Mouse (Mus musculus): ENCODE measurements around the gene Atxn2. TPM values are rescaled to one million over a fixed set of nuclear protein-coding genes. Genes with fewer than 3 reads are reported as not detected.

The Atxn2 gene
- total RNA-seq, 2 experiments from 2014 or later: 248 to 251 TPM

GRCm38 (mm10) chr5:121771611-121772010 is 60.5 kb downstream of the Atxn2 start:
- TF ChIP-seq CTCF (IDR thresholded peaks at IDR 0.05): no peak
- no peak overlapping the region for H3K27ac ChIP-seq
- H3K4me3 ChIP-seq: no peak overlapping the region
- intact Hi-C loops (cut with DNase I): no loop called here
- no peak for DNase-seq (ENCODE audit: extremely low spot score in 1 of 2, low spot score in 2 of 2)

DNA sequence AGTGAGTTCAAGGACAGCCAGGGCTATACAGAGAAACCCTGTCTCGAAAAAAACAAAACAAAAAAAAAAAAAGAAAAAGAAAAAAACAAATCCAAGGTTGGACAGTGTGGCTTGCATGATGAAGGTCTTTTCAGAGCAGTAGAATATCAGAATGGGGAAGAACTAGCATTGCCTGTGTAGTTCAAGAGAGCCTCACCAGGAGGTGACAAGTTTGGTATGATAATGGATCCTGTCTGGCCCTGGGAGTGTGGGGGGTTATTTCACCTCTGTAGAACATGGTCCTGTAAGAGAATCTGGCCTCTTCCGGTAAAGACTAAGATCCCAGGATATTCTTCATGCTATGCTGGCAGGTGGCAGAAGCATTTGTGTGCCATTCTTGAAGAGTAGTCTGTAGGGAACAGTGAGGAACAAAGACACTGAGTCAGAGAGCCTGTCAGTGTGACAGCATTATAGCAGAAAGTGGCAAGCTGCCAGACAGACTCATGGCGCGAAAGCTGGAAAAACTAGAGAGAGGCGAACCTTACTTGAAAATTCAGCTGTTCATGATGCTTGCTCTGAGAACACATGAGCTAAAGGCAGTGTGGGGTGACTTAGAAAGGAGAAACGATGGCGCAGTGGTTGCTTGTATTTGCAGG is 67.5 kb downstream of the Atxn2 start:
- no peak overlapping the region for H3K27ac ChIP-seq
- H3K4me3 ChIP-seq: no peak overlapping the region
- no peak for TF ChIP-seq CTCF (IDR thresholded peaks at IDR 0.05)
- intact Hi-C loops (cut with DNase I): no loop called here
- peak; percentile 56 to 63 for DNase-seq (ENCODE audit: extremely low spot score in 1 of 2, low spot score in 2 of 2)

DNA sequence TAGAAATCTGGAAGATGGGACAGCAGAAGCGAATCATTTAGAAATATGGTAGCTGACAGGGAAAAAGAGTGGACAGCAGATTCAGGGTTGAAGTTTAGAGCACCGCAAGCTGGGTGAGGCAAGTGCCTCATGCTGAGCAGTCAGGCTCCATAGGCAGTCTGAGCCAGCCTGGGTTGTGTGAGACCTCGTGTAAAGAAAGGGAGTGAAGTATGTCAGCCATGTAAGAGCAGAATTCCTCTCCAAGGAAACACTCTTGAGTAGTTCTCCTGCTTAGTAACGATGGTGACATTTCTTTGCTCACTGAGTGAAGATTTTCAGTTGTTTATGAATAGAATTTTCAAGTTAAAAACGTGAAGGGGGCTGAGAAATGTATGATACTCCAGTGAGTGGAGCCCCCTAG is 69.0 kb downstream of the Atxn2 start:
- no peak for TF ChIP-seq CTCF (IDR thresholded peaks at IDR 0.05)
- no peak for DNase-seq (ENCODE audit: extremely low spot score in 1 of 2, low spot score in 2 of 2)
- intact Hi-C loops (cut with DNase I): loop anchor here (5.0 kb wide), 1 partner anchor 118 kb away; the partner anchor contains the start of genes Acad10 and Brap
- Histone ChIP-seq H3K27ac (no peak overlapping the region), H3K4me3 (no peak overlapping the region)

- no peak for DNase-seq (ENCODE audit: extremely low spot score in 1 of 2, low spot score in 2 of 2)
- H3K4me3 ChIP-seq: no peak overlapping the region
- H3K27ac ChIP-seq: no peak overlapping the region
- intact Hi-C loops (cut with DNase I): loop anchor here (5.0 kb wide), 1 partner anchor 120 kb away; the partner anchor contains the start of genes Acad10 and Brap
- TF ChIP-seq CTCF (IDR thresholded peaks at IDR 0.05): peak; percentile 49
Observed at GRCm38 (mm10) chr5:121782467-121782866, 71.3 kb downstream of the Atxn2 start.

DNA sequence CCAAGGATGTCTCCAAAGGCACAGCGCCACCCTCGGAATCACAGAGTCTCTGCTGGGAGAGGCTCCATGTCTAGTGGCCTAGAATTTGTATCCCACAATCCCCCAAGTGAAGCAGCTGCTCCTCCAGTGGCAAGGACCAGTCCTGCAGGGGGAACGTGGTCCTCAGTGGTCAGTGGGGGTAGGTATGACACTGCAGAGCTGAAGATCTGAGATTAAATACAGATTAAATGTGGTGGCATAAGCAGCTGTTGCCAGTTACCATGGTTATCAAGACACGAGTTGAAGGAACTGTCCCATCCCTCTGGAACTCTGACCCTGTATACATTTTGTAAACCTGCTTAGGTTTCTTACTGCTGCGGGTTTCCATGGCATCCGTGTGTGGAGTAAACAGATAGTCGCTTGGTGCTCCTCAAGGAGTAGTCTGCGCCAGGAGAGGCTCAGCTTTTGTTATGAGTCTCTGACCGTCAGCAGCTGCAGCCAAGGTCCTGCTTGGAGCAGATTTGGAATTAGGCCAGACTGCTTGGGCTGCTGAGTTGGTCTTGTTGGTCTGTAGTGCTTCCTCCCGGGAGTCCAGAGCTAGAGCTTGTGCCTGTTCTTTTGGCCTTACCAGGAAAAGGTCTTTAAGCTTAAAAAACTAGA is 72.8 kb downstream of the Atxn2 start:
- intact Hi-C loops (cut with DNase I): loop anchor here (5.0 kb wide), 1 partner anchor 122 kb away; the partner anchor contains the start of genes Acad10 and Brap
- no peak for DNase-seq (ENCODE audit: extremely low spot score in 1 of 2, low spot score in 2 of 2)
- Histone ChIP-seq H3K27ac (no peak overlapping the region), H3K4me3 (no peak overlapping the region)
- TF ChIP-seq CTCF (IDR thresholded peaks at IDR 0.05): peak; percentile 11

DNA sequence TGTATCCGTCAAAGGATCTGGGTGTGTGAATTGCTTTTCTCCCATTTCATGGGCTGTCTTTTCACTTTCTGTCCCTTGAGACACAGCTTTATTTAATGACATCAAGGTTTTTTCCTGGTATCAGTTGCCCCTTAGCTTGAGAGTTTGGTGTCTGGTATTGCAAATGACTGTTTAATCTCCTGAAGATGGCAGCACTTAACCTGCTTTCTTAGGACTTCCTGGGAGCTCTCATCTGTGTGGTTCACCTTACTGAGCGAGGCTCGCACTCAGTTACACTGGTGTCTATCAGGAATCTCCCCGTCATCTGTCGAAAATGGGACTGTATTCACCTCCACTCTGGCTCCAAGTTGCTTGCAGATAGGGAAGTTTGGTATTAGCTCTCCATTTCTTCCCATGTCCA is 79.9 kb downstream of the Atxn2 start:
- intact Hi-C loops (cut with DNase I): no loop called here
- peak; percentile 35 for TF ChIP-seq CTCF (IDR thresholded peaks at IDR 0.05)
- DNase-seq (ENCODE audit: extremely low spot score in 1 of 2, low spot score in 2 of 2): no peak
- no peak overlapping the region for H3K4me3 ChIP-seq
- H3K27ac ChIP-seq: no peak overlapping the region

DNA sequence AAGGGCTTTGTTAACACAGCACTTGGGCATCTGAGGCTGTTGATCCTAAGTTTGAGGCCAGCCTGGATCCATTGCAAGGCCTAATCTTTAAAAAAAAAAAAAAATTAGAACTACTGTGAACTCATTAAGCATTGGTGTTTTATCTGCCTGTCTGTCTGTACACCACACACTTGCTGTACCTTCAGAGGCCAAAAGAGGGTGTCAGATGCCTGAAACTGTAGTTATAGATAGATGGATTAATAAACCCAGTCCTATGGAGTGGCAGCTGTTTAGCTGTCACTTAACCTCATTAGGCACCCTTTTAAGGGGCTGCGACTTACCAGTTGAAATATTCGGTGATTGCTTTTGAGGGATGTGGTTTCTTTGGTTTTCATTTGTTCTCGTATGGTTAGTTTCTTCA is 84.7 kb downstream of the Atxn2 start:
- H3K27ac ChIP-seq: no peak overlapping the region
- peak; percentile 33 for TF ChIP-seq CTCF (IDR thresholded peaks at IDR 0.05)
- intact Hi-C loops (cut with DNase I): no loop called here
- DNase-seq (ENCODE audit: extremely low spot score in 1 of 2, low spot score in 2 of 2): no peak
- no peak overlapping the region for H3K4me3 ChIP-seq

DNA sequence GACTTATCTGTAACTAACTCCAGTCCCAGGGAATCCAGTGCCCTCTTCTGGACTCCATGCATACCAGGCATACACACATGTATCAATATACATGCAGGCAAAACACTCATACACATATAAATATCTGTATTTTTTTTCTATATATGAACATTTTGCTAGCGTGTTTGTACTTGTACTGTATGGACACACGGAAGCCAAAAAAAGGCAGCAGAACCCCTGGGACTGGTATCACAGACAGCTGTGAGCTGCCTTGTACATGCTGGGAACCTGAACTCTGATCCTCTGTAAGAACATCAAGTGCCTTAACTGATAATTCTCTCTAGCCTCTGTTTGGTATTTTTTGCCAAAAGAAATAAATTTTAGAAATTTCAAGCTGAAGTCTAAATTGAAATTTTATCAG is 87.3 kb downstream of the Atxn2 start:
- H3K27ac ChIP-seq: no peak overlapping the region
- no peak for TF ChIP-seq CTCF (IDR thresholded peaks at IDR 0.05)
- no peak overlapping the region for H3K4me3 ChIP-seq
- intact Hi-C loops (cut with DNase I): no loop called here
- no peak for DNase-seq (ENCODE audit: extremely low spot score in 1 of 2, low spot score in 2 of 2)

DNA sequence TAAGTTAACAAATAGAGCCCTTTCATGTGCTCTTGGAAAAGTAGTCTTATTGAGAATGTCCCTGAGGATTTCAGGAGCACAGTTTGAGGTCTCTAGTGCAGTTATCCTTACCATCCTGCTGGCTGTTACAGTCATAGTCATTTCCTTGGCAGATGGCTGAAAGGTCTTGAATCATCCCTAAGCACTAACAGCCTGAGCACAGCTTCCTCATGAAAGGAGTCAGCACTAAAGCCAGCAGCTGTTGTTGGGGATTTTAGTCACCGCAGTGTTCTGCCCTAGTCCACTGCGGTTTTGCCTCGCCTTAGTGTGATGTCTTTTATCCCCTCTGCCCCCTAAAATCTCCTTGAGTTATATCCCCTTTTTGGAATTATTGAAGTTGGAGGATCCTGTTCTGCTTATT is 96.0 kb downstream of the Atxn2 start:
- H3K4me3 ChIP-seq: no peak overlapping the region
- intact Hi-C loops (cut with DNase I): no loop called here
- peak overlapping the region; percentile 68 for H3K27ac ChIP-seq
- no peak for TF ChIP-seq CTCF (IDR thresholded peaks at IDR 0.05)
- DNase-seq (ENCODE audit: extremely low spot score in 1 of 2, low spot score in 2 of 2): no peak

DNA sequence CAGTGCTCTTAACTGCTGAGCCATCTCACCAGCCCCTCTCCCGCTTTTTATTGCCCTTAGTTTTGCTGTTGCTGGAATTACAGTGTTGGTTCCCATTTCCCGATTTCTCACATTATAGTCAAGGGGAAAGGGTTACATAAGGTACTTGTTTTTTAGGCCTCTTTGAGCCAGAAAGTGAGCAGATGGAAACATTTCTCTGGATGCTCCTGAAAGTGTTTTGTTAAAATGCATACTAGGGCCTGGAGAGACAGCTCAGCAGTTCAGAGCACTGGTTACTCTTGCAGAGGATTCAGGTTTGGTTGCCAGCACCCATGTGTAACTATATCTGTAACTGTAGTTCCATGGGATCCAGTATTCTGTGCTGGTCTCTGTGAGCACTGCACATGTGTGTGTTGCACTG is 97.1 kb downstream of the Atxn2 start:
- DNase-seq (ENCODE audit: extremely low spot score in 1 of 2, low spot score in 2 of 2): no peak
- no peak overlapping the region for H3K4me3 ChIP-seq
- peak overlapping the region; percentile 68 for H3K27ac ChIP-seq
- TF ChIP-seq CTCF (IDR thresholded peaks at IDR 0.05): no peak
- intact Hi-C loops (cut with DNase I): no loop called here

DNA sequence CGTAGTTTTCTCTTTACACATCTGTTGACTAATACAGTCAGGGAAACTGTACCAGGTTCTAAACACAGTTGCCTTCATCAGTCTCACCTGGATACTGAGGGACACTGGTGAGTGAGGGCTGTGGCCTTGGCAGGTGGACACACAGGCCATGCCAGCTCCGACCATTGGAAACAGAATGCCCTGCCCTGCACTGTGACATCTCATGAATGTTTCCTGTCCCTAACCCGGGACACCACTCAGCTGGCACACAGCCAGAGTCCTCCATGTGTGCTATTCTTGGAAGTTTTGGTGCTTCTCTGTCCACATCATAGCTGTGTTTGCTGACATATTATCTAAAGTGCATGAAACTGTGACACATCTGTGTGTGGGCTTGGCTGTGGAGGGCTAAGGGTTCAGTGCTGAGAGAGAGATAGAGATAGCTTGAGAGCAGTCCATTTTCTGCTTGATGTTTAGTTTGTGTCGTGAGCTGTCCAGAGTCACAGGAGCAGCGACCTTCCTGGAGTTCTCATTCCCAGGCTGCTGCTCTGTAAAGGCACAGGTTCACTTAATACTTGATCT is 98.6 kb downstream of the Atxn2 start:
- intact Hi-C loops (cut with DNase I): no loop called here
- peak in 1 of 2 experiments; percentile 9 for DNase-seq (ENCODE audit: extremely low spot score in 1 of 2, low spot score in 2 of 2)
- peak overlapping the region; percentile 30; the same call in 1 of the 2 replicates for H3K27ac ChIP-seq
- no peak for TF ChIP-seq CTCF (IDR thresholded peaks at IDR 0.05)
- no peak overlapping the region for H3K4me3 ChIP-seq

GRCm38 (mm10) chr5:121810331-121811151 is 99.4 kb downstream of the Atxn2 start:
- Histone ChIP-seq H3K4me3 (no peak overlapping the region), H3K27ac (peak overlapping the region; percentile 30; the same call in 1 of the 2 replicates)
- DNase-seq (ENCODE audit: extremely low spot score in 1 of 2, low spot score in 2 of 2): peak in 1 of 2 experiments; percentile 9
- intact Hi-C loops (cut with DNase I): no loop called here
- TF ChIP-seq CTCF (IDR thresholded peaks at IDR 0.05): no peak

All from left cerebral cortex, adult 2 months (tissue).